Mouse (Mus musculus): Measurements from ENCODE around the gene Zbtb32. TPM values are rescaled to one million over a fixed set of nuclear protein-coding genes. Genes with fewer than 3 reads are reported as not detected.
A peak's percentile ranks its signal among the peaks of the same experiment; 100 is the strongest.

Gene Zbtb32
- polyA plus RNA-seq, 1 experiment from 2014 or later, result not detected

GRCm38 (mm10) chr7:30625530-30626384, 27.0 kb upstream of the Zbtb32 start, which contains the start of gene Cox6b1:
Cox6b1 (minus strand) TSS chr7:30626151.
- Histone ChIP-seq H3K9me3 (ENCODE audit: control insufficient read depth, low read length) (no peaks in the 10 kb centered on the region), H3K36me3 (ENCODE audit: control insufficient read depth, insufficient read depth, low read length) (peaks cover 11% of the 10 kb centered on the region), H3K4me1 (ENCODE audit: control insufficient read depth, insufficient read depth, low read length) (peaks cover 4% of the 10 kb centered on the region; the same call in 1 of the 2 replicates), H3K4me3 (ENCODE audit: low read depth, low read length) (peak within 1 kb of the TSS; percentile 77), H3K27ac (ENCODE audit: low read depth, low read length) (no peak within 1 kb of the TSS), H3K27me3 (ENCODE audit: control insufficient read depth, insufficient read depth, low read length) (no peaks in the 10 kb centered on the region), H3K4me2 (ENCODE audit: low read depth) (peak within 1 kb of the TSS; percentile 67), H3K9ac (ENCODE audit: low read length) (peak within 1 kb of the TSS; percentile 75)
- WGBS, result 1% methylated on average over 44 of the region's 44 CpGs
- DNase-seq (ENCODE audit: low spot score) (peak; percentile 93), ATAC-seq (ENCODE audit: insufficient read depth, low FRiP score, low TSS enrichment) (peak; percentile 81)

GRCm38 (mm10) chr7:30619202-30619601, 20.5 kb upstream of the Zbtb32 start:
- 89% methylated on average over 3 of the region's 3 CpGs for WGBS
- no peak for DNase-seq (ENCODE audit: low spot score)

GRCm38 (mm10) chr7:30618658-30619057, 19.9 kb upstream of the Zbtb32 start:
- H3K27ac ChIP-seq (ENCODE audit: low read depth, low read length), result no peak overlapping the region
- peaks cover 23% of the 10 kb centered on the region for H3K36me3 ChIP-seq (ENCODE audit: control insufficient read depth, insufficient read depth, low read length)
- no peaks in the 10 kb centered on the region for H3K4me1 ChIP-seq (ENCODE audit: control insufficient read depth, insufficient read depth, low read length)
- no peaks in the 10 kb centered on the region for H3K27me3 ChIP-seq (ENCODE audit: control insufficient read depth, insufficient read depth, low read length)
- H3K9me3 ChIP-seq (ENCODE audit: control insufficient read depth, low read length), result no peaks in the 10 kb centered on the region
- no peak overlapping the region for H3K4me2 ChIP-seq (ENCODE audit: low read depth)
- DNase-seq (ENCODE audit: low spot score) (no peak), ATAC-seq (ENCODE audit: insufficient read depth, low FRiP score, low TSS enrichment) (no peak)
- 97% methylated on average over 9 of the region's 9 CpGs for WGBS
- H3K9ac ChIP-seq (ENCODE audit: low read length), result no peak overlapping the region
- H3K4me3 ChIP-seq (ENCODE audit: low read depth, low read length), result no peak overlapping the region

More at GRCm38 (mm10) chr7:30619202-30619601, 20.5 kb upstream of the Zbtb32 start:
- no peaks in the 10 kb centered on the region for H3K4me1 ChIP-seq (ENCODE audit: control insufficient read depth, insufficient read depth, low read length)
- no peak overlapping the region for H3K9ac ChIP-seq (ENCODE audit: low read length)
- H3K4me3 ChIP-seq (ENCODE audit: low read depth, low read length), result no peak overlapping the region
- H3K4me2 ChIP-seq (ENCODE audit: low read depth), result no peak overlapping the region
- no peaks in the 10 kb centered on the region for H3K27me3 ChIP-seq (ENCODE audit: control insufficient read depth, insufficient read depth, low read length)
- no peak for ATAC-seq (ENCODE audit: insufficient read depth, low FRiP score, low TSS enrichment)
- no peak overlapping the region for H3K27ac ChIP-seq (ENCODE audit: low read depth, low read length)
- H3K36me3 ChIP-seq (ENCODE audit: control insufficient read depth, insufficient read depth, low read length), result peaks cover 23% of the 10 kb centered on the region
- no peaks in the 10 kb centered on the region for H3K9me3 ChIP-seq (ENCODE audit: control insufficient read depth, low read length)

- peaks cover 12% of the 10 kb centered on the region for H3K36me3 ChIP-seq (ENCODE audit: control insufficient read depth, insufficient read depth, low read length)
- H3K9ac ChIP-seq (ENCODE audit: low read length), result no peak overlapping the region
- ATAC-seq (ENCODE audit: insufficient read depth, low FRiP score, low TSS enrichment) (no peak), DNase-seq (ENCODE audit: low spot score) (no peak)
- H3K4me3 ChIP-seq (ENCODE audit: low read depth, low read length), result no peak overlapping the region
- WGBS, result 56% methylated on average over 5 of the region's 5 CpGs
- no peak overlapping the region for H3K27ac ChIP-seq (ENCODE audit: low read depth, low read length)
- H3K27me3 ChIP-seq (ENCODE audit: control insufficient read depth, insufficient read depth, low read length), result no peaks in the 10 kb centered on the region
- no peak overlapping the region for H3K4me2 ChIP-seq (ENCODE audit: low read depth)
- H3K4me1 ChIP-seq (ENCODE audit: control insufficient read depth, insufficient read depth, low read length), result no peaks in the 10 kb centered on the region
- H3K9me3 ChIP-seq (ENCODE audit: control insufficient read depth, low read length), result no peaks in the 10 kb centered on the region
Measured at GRCm38 (mm10) chr7:30615049-30615760, 16.5 kb upstream of the Zbtb32 start.

- no peak overlapping the region for H3K4me2 ChIP-seq (ENCODE audit: low read depth)
- ATAC-seq (ENCODE audit: insufficient read depth, low FRiP score, low TSS enrichment), result no peak
- no peak overlapping the region for H3K27ac ChIP-seq (ENCODE audit: low read depth, low read length)
- H3K27me3 ChIP-seq (ENCODE audit: control insufficient read depth, insufficient read depth, low read length), result no peaks in the 10 kb centered on the region
- no peaks in the 10 kb centered on the region for H3K4me1 ChIP-seq (ENCODE audit: control insufficient read depth, insufficient read depth, low read length)
- peaks cover 11% of the 10 kb centered on the region for H3K36me3 ChIP-seq (ENCODE audit: control insufficient read depth, insufficient read depth, low read length)
- no peak for DNase-seq (ENCODE audit: low spot score)
- 81% methylated on average over 2 of the region's 2 CpGs for WGBS
- H3K4me3 ChIP-seq (ENCODE audit: low read depth, low read length), result no peak overlapping the region
- no peak overlapping the region for H3K9ac ChIP-seq (ENCODE audit: low read length)
- no peaks in the 10 kb centered on the region for H3K9me3 ChIP-seq (ENCODE audit: control insufficient read depth, low read length)
Measured at GRCm38 (mm10) chr7:30614454-30614853, 15.7 kb upstream of the Zbtb32 start.

- H3K27me3 ChIP-seq (ENCODE audit: control insufficient read depth, insufficient read depth, low read length), result no peaks in the 10 kb centered on the region
- no peak overlapping the region for H3K4me2 ChIP-seq (ENCODE audit: low read depth)
- DNase-seq (ENCODE audit: low spot score), result peak; percentile 68
- WGBS, result 29% methylated on average over 14 of the region's 14 CpGs
- H3K27ac ChIP-seq (ENCODE audit: low read depth, low read length), result no peak overlapping the region
- no peak overlapping the region for H3K4me3 ChIP-seq (ENCODE audit: low read depth, low read length)
- no peaks in the 10 kb centered on the region for H3K4me1 ChIP-seq (ENCODE audit: control insufficient read depth, insufficient read depth, low read length)
- no peak overlapping the region for H3K9ac ChIP-seq (ENCODE audit: low read length)
- no peaks in the 10 kb centered on the region for H3K9me3 ChIP-seq (ENCODE audit: control insufficient read depth, low read length)
- peak; percentile 55; the same call in 1 of the 2 replicates for ATAC-seq (ENCODE audit: insufficient read depth, low FRiP score, low TSS enrichment)
- peaks cover 3% of the 10 kb centered on the region for H3K36me3 ChIP-seq (ENCODE audit: control insufficient read depth, insufficient read depth, low read length)
Measured at GRCm38 (mm10) chr7:30613529-30614112, 14.9 kb upstream of the Zbtb32 start.

GRCm38 (mm10) chr7:30612654-30613402, 14.1 kb upstream of the Zbtb32 start, which contains the start of gene Upk1a:
Upk1a (minus strand) TSS chr7:30612847.
- no peak for DNase-seq (ENCODE audit: low spot score)
- Histone ChIP-seq H3K4me2 (ENCODE audit: low read depth) (no peak within 1 kb of the TSS), H3K4me3 (ENCODE audit: low read depth, low read length) (no peak within 1 kb of the TSS), H3K27ac (ENCODE audit: low read depth, low read length) (no peak within 1 kb of the TSS), H3K36me3 (ENCODE audit: control insufficient read depth, insufficient read depth, low read length) (0 out of 2 replicates have a peak, but pooled peaks cover 3% of the 10 kb centered on the region), H3K9me3 (ENCODE audit: control insufficient read depth, low read length) (no peaks in the 10 kb centered on the region), H3K4me1 (ENCODE audit: control insufficient read depth, insufficient read depth, low read length) (no peaks in the 10 kb centered on the region), H3K27me3 (ENCODE audit: control insufficient read depth, insufficient read depth, low read length) (no peaks in the 10 kb centered on the region), H3K9ac (ENCODE audit: low read length) (no peak within 1 kb of the TSS)
- no peak for ATAC-seq (ENCODE audit: insufficient read depth, low FRiP score, low TSS enrichment)
- WGBS, result 67% methylated on average over 8 of the region's 8 CpGs

- H3K9ac ChIP-seq (ENCODE audit: low read length), result no peak overlapping the region; the same call in 1 of the 2 replicates
- no peak for DNase-seq (ENCODE audit: low spot score)
- ATAC-seq (ENCODE audit: insufficient read depth, low FRiP score, low TSS enrichment), result no peak
- H3K9me3 ChIP-seq (ENCODE audit: control insufficient read depth, low read length), result no peaks in the 10 kb centered on the region
- H3K36me3 ChIP-seq (ENCODE audit: control insufficient read depth, insufficient read depth, low read length), result no peaks in the 10 kb centered on the region
- no peak overlapping the region for H3K4me3 ChIP-seq (ENCODE audit: low read depth, low read length)
- 65% methylated on average over 7 of the region's 7 CpGs for WGBS
- no peaks in the 10 kb centered on the region for H3K27me3 ChIP-seq (ENCODE audit: control insufficient read depth, insufficient read depth, low read length)
- no peaks in the 10 kb centered on the region for H3K4me1 ChIP-seq (ENCODE audit: control insufficient read depth, insufficient read depth, low read length)
- no peak overlapping the region for H3K27ac ChIP-seq (ENCODE audit: low read depth, low read length)
- H3K4me2 ChIP-seq (ENCODE audit: low read depth), result no peak overlapping the region
Measured at GRCm38 (mm10) chr7:30610043-30610442, 11.3 kb upstream of the Zbtb32 start.

Measured in neural tube, embryonic 11.5 days (tissue).